In the genomic region with DNA sequence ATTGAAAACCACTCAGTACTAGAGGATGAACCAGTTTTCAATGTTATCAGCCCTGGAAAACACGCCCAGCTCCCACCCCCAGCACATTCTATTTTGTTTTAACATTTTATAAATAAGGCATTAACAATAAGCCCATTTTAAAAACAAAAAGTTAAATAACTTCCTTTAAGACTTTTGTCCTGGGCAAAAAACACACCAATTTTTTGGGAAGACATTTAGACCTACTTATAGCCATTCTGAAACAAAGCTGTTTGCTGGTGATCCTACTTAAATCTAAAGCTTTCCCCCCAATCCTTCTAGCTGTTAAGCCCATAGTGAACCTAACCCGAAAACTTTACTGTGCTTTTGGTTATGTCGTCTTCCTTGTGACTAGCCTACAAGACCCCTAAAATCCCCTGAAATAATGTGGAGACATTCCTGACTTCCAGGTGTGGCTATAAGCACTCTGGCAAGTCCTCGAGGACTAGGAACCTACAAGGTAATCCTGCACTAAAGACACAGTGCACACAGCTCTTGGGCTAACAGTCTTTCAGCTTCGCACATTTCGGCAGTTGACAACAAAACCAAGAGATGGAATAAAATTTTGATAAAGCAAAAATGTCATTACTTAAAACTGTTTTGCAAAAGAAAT, we compare ENCODE assay signal across 13 mouse cellular contexts. TPM values are rescaled to one million over a fixed set of nuclear protein-coding genes. Genes with fewer than 3 reads are reported as not detected.
DNase-seq lines count a peak whose midpoint lies in the region; ATAC-seq and TF ChIP-seq lines count a peak whose summit lies in the region.
"Had no signal": no experiment of that assay in that cellular context is flagged by ENCODE, and none has a peak within 500 bp of the region (broad histone marks: within the 10 kb centered on the region; RNA-seq: fewer than 3 reads in every experiment).

No protein-coding gene starts in this region.

- TF ChIP-seq POLR2A in CH12.LX (IDR thresholded peaks at IDR 0.05; ENCODE audit: low read depth, low read length) = peak; percentile 49

- no peak overlapping the region for H3K27ac ChIP-seq in embryonic facial prominence, embryonic 13.5 days
- no peak overlapping the region for H3K27ac ChIP-seq in embryonic facial prominence, embryonic 10.5 days (replicated peaks)
- no peak overlapping the region for H3K27ac ChIP-seq in hindbrain, embryonic 11.5 days (ENCODE audit: low read depth, low read length)
- no peak overlapping the region for H3K27ac ChIP-seq in hindbrain, embryonic 10.5 days
- H3K27ac ChIP-seq in CH12.LX (ENCODE audit: insufficient read depth, low read depth) = no peak overlapping the region
- peak overlapping the region; percentile 96 for H3K27ac ChIP-seq in liver, embryonic 12.5 days

- no peaks in the 10 kb centered on the region for H3K9me3 ChIP-seq in embryonic facial prominence, embryonic 13.5 days
- no peaks in the 10 kb centered on the region for H3K9me3 ChIP-seq in embryonic facial prominence, embryonic 10.5 days
- H3K9me3 ChIP-seq in hindbrain, embryonic 11.5 days (ENCODE audit: control insufficient read depth, low read length) = no peaks in the 10 kb centered on the region
- no peaks in the 10 kb centered on the region for H3K9me3 ChIP-seq in hindbrain, embryonic 10.5 days
- no peaks in the 10 kb centered on the region for H3K9me3 ChIP-seq in CH12.LX (replicated peaks; ENCODE audit: low read length)
- no peaks in the 10 kb centered on the region for H3K9me3 ChIP-seq in liver, embryonic 12.5 days (replicated peaks)
- H3K9me3 ChIP-seq: hindbrain, embryonic 13.5 days had no signal

- no peak for DNase-seq in embryonic facial prominence, embryonic 10.5 days (ENCODE audit: low spot score)
- DNase-seq in hindbrain, embryonic 11.5 days (ENCODE audit: low spot score) = peak; percentile 27
- no peak for DNase-seq in hindbrain, embryonic 10.5 days (ENCODE audit: low spot score)
- DNase-seq in CH12.LX (ENCODE audit: extremely low read depth) = no peak
- no peak for DNase-seq in retina, postnatal 1 day
- DNase-seq in gastrocnemius, adult 18-20 months (ENCODE audit: low spot score) = no peak
- DNase-seq: kidney, adult 9 months; lung, adult 2 months; thymus, adult 18-20 months had no signal

- TF ChIP-seq CTCF in CH12.LX (conservative IDR thresholded peaks at IDR 0.05 in 1 of 2, IDR thresholded peaks at IDR 0.05 in 1 of 2; ENCODE audit: low read depth in 2 of 2, low read length in 2 of 2) = no peak

- ATAC-seq in embryonic facial prominence, embryonic 13.5 days (ENCODE audit: insufficient number of reproducible peaks, insufficient read depth, low FRiP score, low TSS enrichment, low read depth) = no peak
- ATAC-seq in hindbrain, embryonic 11.5 days (ENCODE audit: low FRiP score) = no peak
- ATAC-seq in liver, embryonic 12.5 days = no peak

- H3K4me3 ChIP-seq in embryonic facial prominence, embryonic 13.5 days = no peak overlapping the region
- H3K4me3 ChIP-seq in embryonic facial prominence, embryonic 10.5 days = no peak overlapping the region
- no peak overlapping the region for H3K4me3 ChIP-seq in hindbrain, embryonic 11.5 days (ENCODE audit: low read depth, low read length)
- H3K4me3 ChIP-seq in hindbrain, embryonic 10.5 days = no peak overlapping the region
- H3K4me3 ChIP-seq in CH12.LX (replicated peaks in 1 of 3; ENCODE audit: low read depth in 2 of 3, low read length in 2 of 3, poor library complexity in 1 of 3) = no peak overlapping the region
- 0 out of 2 replicates have a peak overlapping the region, but pooled peaks have one; percentile 7 for H3K4me3 ChIP-seq in liver, embryonic 12.5 days

- no peak overlapping the region for H3K9ac ChIP-seq in embryonic facial prominence, embryonic 13.5 days
- no peak overlapping the region for H3K9ac ChIP-seq in hindbrain, embryonic 11.5 days (ENCODE audit: low read depth, low read length)
- no peak overlapping the region for H3K9ac ChIP-seq in CH12.LX (ENCODE audit: insufficient read depth, low read depth)
- H3K9ac ChIP-seq in liver, embryonic 12.5 days = peak overlapping the region; percentile 89; the same call in 1 of the 2 replicates

- no peak for TF ChIP-seq RAD21 in CH12.LX (IDR thresholded peaks at IDR 0.05; ENCODE audit: low read depth, low read length)

- dilution Hi-C loops in CH12.LX (cut with MboI; ENCODE audit: extremely low pct_ligation_motif_present, extremely low pct_unique_long_range_greater_than_20kb, low sequenced_read_pairs) = no loop called here

- in situ Hi-C loops in CH12.LX (cut with MboI; ENCODE audit: low pct_ligation_motif_present, low pct_unique_long_range_greater_than_20kb, low sequenced_read_pairs) = no loop called here

- TF ChIP-seq EP300 in CH12.LX (IDR thresholded peaks at IDR 0.05; ENCODE audit: low read length) = no peak

- H3K79me2 ChIP-seq in CH12.LX (replicated peaks; ENCODE audit: control insufficient read depth, extremely low read depth, insufficient read depth, poor library complexity, severe bottlenecking) = peaks cover 61% of the 10 kb centered on the region

- 78% methylated on average over 6 of the region's 6 CpGs for WGBS in embryonic facial prominence, embryonic 13.5 days
- 82% methylated on average over 6 of the region's 6 CpGs for WGBS in embryonic facial prominence, embryonic 10.5 days
- 83% methylated on average over 6 of the region's 6 CpGs for WGBS in hindbrain, embryonic 11.5 days
- 84% methylated on average over 6 of the region's 6 CpGs for WGBS in hindbrain, embryonic 10.5 days
- 83% methylated on average over 6 of the region's 6 CpGs for WGBS in liver, embryonic 12.5 days (ENCODE audit: insufficient replicate concordance)

- peak overlapping the region; percentile 18; the same call in 1 of the 2 replicates for H3K4me2 ChIP-seq in embryonic facial prominence, embryonic 13.5 days
- H3K4me2 ChIP-seq in hindbrain, embryonic 11.5 days (replicated peaks; ENCODE audit: low read depth, low read length) = no peak overlapping the region
- no peak overlapping the region; the same call in 1 of the 2 replicates for H3K4me2 ChIP-seq in CH12.LX (ENCODE audit: insufficient read depth, low read depth, poor library complexity, severe bottlenecking)
- peak overlapping the region; percentile 87 for H3K4me2 ChIP-seq in liver, embryonic 12.5 days

- peaks cover 59% of the 10 kb centered on the region for H3K36me3 ChIP-seq in embryonic facial prominence, embryonic 13.5 days
- H3K36me3 ChIP-seq in embryonic facial prominence, embryonic 10.5 days (replicated peaks) = peaks cover 81% of the 10 kb centered on the region
- peaks cover 12% of the 10 kb centered on the region for H3K36me3 ChIP-seq in hindbrain, embryonic 11.5 days (ENCODE audit: control insufficient read depth, insufficient read depth, low read length)
- H3K36me3 ChIP-seq in hindbrain, embryonic 10.5 days = peaks cover 70% of the 10 kb centered on the region
- peaks cover 49 to 67% of the 10 kb centered on the region in 2 experiments for H3K36me3 ChIP-seq in CH12.LX (replicated peaks in 1 of 2; ENCODE audit: control insufficient read depth in 1 of 2, insufficient read depth in 1 of 2, low read length in 1 of 2)
- peaks cover 76% of the 10 kb centered on the region for H3K36me3 ChIP-seq in liver, embryonic 12.5 days

- H3K27me3 ChIP-seq in embryonic facial prominence, embryonic 13.5 days = no peaks in the 10 kb centered on the region
- H3K27me3 ChIP-seq in embryonic facial prominence, embryonic 10.5 days (replicated peaks; ENCODE audit: low read depth, poor library complexity, severe bottlenecking) = no peaks in the 10 kb centered on the region
- no peaks in the 10 kb centered on the region for H3K27me3 ChIP-seq in hindbrain, embryonic 11.5 days (ENCODE audit: control insufficient read depth, insufficient read depth, low read length)
- no peaks in the 10 kb centered on the region for H3K27me3 ChIP-seq in hindbrain, embryonic 10.5 days (ENCODE audit: insufficient read depth, poor library complexity, severe bottlenecking)
- H3K27me3 ChIP-seq in CH12.LX (replicated peaks) = no peaks in the 10 kb centered on the region
- no peaks in the 10 kb centered on the region for H3K27me3 ChIP-seq in liver, embryonic 12.5 days (replicated peaks)
- H3K27me3 ChIP-seq: hindbrain, embryonic 13.5 days had no signal

- H3K4me1 ChIP-seq in embryonic facial prominence, embryonic 13.5 days = peaks cover 19% of the 10 kb centered on the region
- H3K4me1 ChIP-seq in embryonic facial prominence, embryonic 10.5 days = peaks cover 8% of the 10 kb centered on the region
- 0 out of 2 replicates have a peak, but pooled peaks cover under 1% of the 10 kb centered on the region for H3K4me1 ChIP-seq in hindbrain, embryonic 11.5 days (replicated peaks; ENCODE audit: control insufficient read depth, insufficient read depth, low read length)
- H3K4me1 ChIP-seq in hindbrain, embryonic 10.5 days (replicated peaks) = peaks cover 20% of the 10 kb centered on the region
- H3K4me1 ChIP-seq in CH12.LX (ENCODE audit: control insufficient read depth in 1 of 2, insufficient read depth in 2 of 2) = peaks cover 4 to 63% of the 10 kb centered on the region in 2 experiments; a peak in 2 of 4 replicates
- H3K4me1 ChIP-seq in liver, embryonic 12.5 days = peaks cover 67% of the 10 kb centered on the region

RNA-seq across cellular contexts. Expression of gene Polg2, which starts 1.4 kb away (rescaled TPM):
- 14.1 and 14.7 TPM in 2 replicates for polyA plus RNA-seq in embryonic facial prominence, embryonic 13.5 days (2015; fragmentation: Nextera tagmentation; extraction: Ambion mirVana)
- polyA plus RNA-seq in embryonic facial prominence, embryonic 10.5 days (2016; fragmentation: Nextera tagmentation; extraction: Ambion mirVana) = 9.9 and 11.2 TPM in 2 replicates
- polyA plus RNA-seq in hindbrain, embryonic 11.5 days (2014; fragmentation: Nextera tagmentation; extraction: Ambion mirVana) = 9.5 and 11.0 TPM in 2 replicates
- 8.1 and 10.1 TPM in 2 replicates for polyA plus RNA-seq in hindbrain, embryonic 10.5 days (2016; fragmentation: Nextera tagmentation; extraction: Ambion mirVana)
- total RNA-seq in CH12.LX (2012; rRNA removed) (12.5 and 13.3 TPM in 2 replicates), CH12.LX (2014; rRNA removed) (12.3 and 15.3 TPM in 2 replicates)
- 11.5 and 12.1 TPM in 2 replicates for polyA plus RNA-seq in CH12.LX (2012; ENCODE audit: insufficient read length, low read depth)
- polyA plus RNA-seq in liver, embryonic 12.5 days (2016; fragmentation: Nextera tagmentation; extraction: Ambion mirVana) = 7.0 and 7.3 TPM in 2 replicates
- total RNA-seq in gastrocnemius, adult 18-20 months (2021) = 1 to 10 TPM; 2.4 TPM

RNA-seq across cellular contexts. Expression of gene Ddx5, which starts 8.3 kb away (rescaled TPM):
- polyA plus RNA-seq in embryonic facial prominence, embryonic 13.5 days (2015; fragmentation: Nextera tagmentation; extraction: Ambion mirVana) = 345 and 370 TPM in 2 replicates
- polyA plus RNA-seq in embryonic facial prominence, embryonic 10.5 days (2016; fragmentation: Nextera tagmentation; extraction: Ambion mirVana) = 312 and 326 TPM in 2 replicates
- 544 and 600 TPM in 2 replicates for polyA plus RNA-seq in hindbrain, embryonic 11.5 days (2014; fragmentation: Nextera tagmentation; extraction: Ambion mirVana)
- polyA plus RNA-seq in hindbrain, embryonic 10.5 days (2016; fragmentation: Nextera tagmentation; extraction: Ambion mirVana) = 285 and 301 TPM in 2 replicates
- total RNA-seq in CH12.LX (2012; rRNA removed) = 269 and 351 TPM in 2 replicates
- 505 and 574 TPM in 2 replicates for total RNA-seq in CH12.LX (2014; rRNA removed)
- 1,169 and 1,328 TPM in 2 replicates for polyA plus RNA-seq in CH12.LX (2012; ENCODE audit: insufficient read length, low read depth)
- polyA plus RNA-seq in liver, embryonic 12.5 days (2016; fragmentation: Nextera tagmentation; extraction: Ambion mirVana) = 174 and 177 TPM in 2 replicates
- 100 to 1,000 TPM; 250 to 296 TPM for total RNA-seq in gastrocnemius, adult 18-20 months (2021)

RNA-seq across cellular contexts. Expression of gene Cep95, which starts 8.3 kb away (rescaled TPM):
- 28.2 and 30.5 TPM in 2 replicates for polyA plus RNA-seq in embryonic facial prominence, embryonic 13.5 days (2015; fragmentation: Nextera tagmentation; extraction: Ambion mirVana)
- 17.6 and 19.7 TPM in 2 replicates for polyA plus RNA-seq in embryonic facial prominence, embryonic 10.5 days (2016; fragmentation: Nextera tagmentation; extraction: Ambion mirVana)
- 19.4 and 22.5 TPM in 2 replicates for polyA plus RNA-seq in hindbrain, embryonic 11.5 days (2014; fragmentation: Nextera tagmentation; extraction: Ambion mirVana)
- polyA plus RNA-seq in hindbrain, embryonic 10.5 days (2016; fragmentation: Nextera tagmentation; extraction: Ambion mirVana) = 14.8 and 20.2 TPM in 2 replicates
- 17.2 and 17.5 TPM in 2 replicates for total RNA-seq in CH12.LX (2012; rRNA removed)
- total RNA-seq in CH12.LX (2014; rRNA removed) = 21.7 and 24.4 TPM in 2 replicates
- 19.3 and 25.3 TPM in 2 replicates for polyA plus RNA-seq in CH12.LX (2012; ENCODE audit: insufficient read length, low read depth)
- 12.6 and 12.7 TPM in 2 replicates for polyA plus RNA-seq in liver, embryonic 12.5 days (2016; fragmentation: Nextera tagmentation; extraction: Ambion mirVana)
- 1 to 10 TPM; 2.7 to 4.7 TPM for total RNA-seq in gastrocnemius, adult 18-20 months (2021)

RNA-seq across cellular contexts. Expression of gene Milr1, which starts 29.7 kb away (rescaled TPM):
- polyA plus RNA-seq in embryonic facial prominence, embryonic 13.5 days (2015; fragmentation: Nextera tagmentation; extraction: Ambion mirVana) = 1.9 and 2.3 TPM in 2 replicates
- polyA plus RNA-seq in embryonic facial prominence, embryonic 10.5 days (2016; fragmentation: Nextera tagmentation; extraction: Ambion mirVana) = 0.59 and 1.1 TPM in 2 replicates
- 1.1 and 2.0 TPM in 2 replicates for polyA plus RNA-seq in hindbrain, embryonic 11.5 days (2014; fragmentation: Nextera tagmentation; extraction: Ambion mirVana)
- 0.93 and 1.6 TPM in 2 replicates for polyA plus RNA-seq in hindbrain, embryonic 10.5 days (2016; fragmentation: Nextera tagmentation; extraction: Ambion mirVana)
- 22.0 and 28.1 TPM in 2 replicates for total RNA-seq in CH12.LX (2012; rRNA removed)
- 41.2 and 50.1 TPM in 2 replicates for total RNA-seq in CH12.LX (2014; rRNA removed)
- 33.1 and 35.4 TPM in 2 replicates for polyA plus RNA-seq in CH12.LX (2012; ENCODE audit: insufficient read length, low read depth)
- 2.2 and 2.7 TPM in 2 replicates for polyA plus RNA-seq in liver, embryonic 12.5 days (2016; fragmentation: Nextera tagmentation; extraction: Ambion mirVana)
- total RNA-seq in gastrocnemius, adult 18-20 months (2021) = under 1 TPM in 1 of 2 experiments, not detected in 1; 0.34 TPM
- total RNA-seq: midbrain, postnatal 0 days had no signal

RNA-seq across cellular contexts. Expression of gene Pecam1, which starts 30.3 kb away (rescaled TPM):
- 29.0 and 33.7 TPM in 2 replicates for polyA plus RNA-seq in embryonic facial prominence, embryonic 13.5 days (2015; fragmentation: Nextera tagmentation; extraction: Ambion mirVana)
- polyA plus RNA-seq in embryonic facial prominence, embryonic 10.5 days (2016; fragmentation: Nextera tagmentation; extraction: Ambion mirVana) = 17.3 and 20.8 TPM in 2 replicates
- 19.0 and 20.3 TPM in 2 replicates for polyA plus RNA-seq in hindbrain, embryonic 11.5 days (2014; fragmentation: Nextera tagmentation; extraction: Ambion mirVana)
- 17.3 and 18.3 TPM in 2 replicates for polyA plus RNA-seq in hindbrain, embryonic 10.5 days (2016; fragmentation: Nextera tagmentation; extraction: Ambion mirVana)
- total RNA-seq in CH12.LX (2012; rRNA removed) = 19.2 and 22.3 TPM in 2 replicates
- 18.4 and 20.4 TPM in 2 replicates for total RNA-seq in CH12.LX (2014; rRNA removed)
- polyA plus RNA-seq in CH12.LX (2012; ENCODE audit: insufficient read length, low read depth) = 18.9 and 19.2 TPM in 2 replicates
- polyA plus RNA-seq in liver, embryonic 12.5 days (2016; fragmentation: Nextera tagmentation; extraction: Ambion mirVana) = 10.7 and 12.3 TPM in 2 replicates
- 10 to 100 TPM; 27.3 to 35.3 TPM for total RNA-seq in gastrocnemius, adult 18-20 months (2021)

Comparison
In these comparisons a context has a peak if more than half of its experiments do, and no peak if none do; other contexts are left out.
1. H3K4me2 ChIP-seq: peak in embryonic facial prominence, embryonic 13.5 days (single experiment) and liver, embryonic 12.5 days (single experiment); none in hindbrain, embryonic 11.5 days (single experiment) and CH12.LX (single experiment).